Mouse (Mus musculus) left cerebral cortex, adult 11 months (tissue): ENCODE results near the gene Gm20388.

Experiments used
- DNase-seq: peaks from one replicate; pipeline ENCODE4 v3.0.0; 2022; ENCODE audit warnings: low spot score

The Gm20388 gene

DNA sequence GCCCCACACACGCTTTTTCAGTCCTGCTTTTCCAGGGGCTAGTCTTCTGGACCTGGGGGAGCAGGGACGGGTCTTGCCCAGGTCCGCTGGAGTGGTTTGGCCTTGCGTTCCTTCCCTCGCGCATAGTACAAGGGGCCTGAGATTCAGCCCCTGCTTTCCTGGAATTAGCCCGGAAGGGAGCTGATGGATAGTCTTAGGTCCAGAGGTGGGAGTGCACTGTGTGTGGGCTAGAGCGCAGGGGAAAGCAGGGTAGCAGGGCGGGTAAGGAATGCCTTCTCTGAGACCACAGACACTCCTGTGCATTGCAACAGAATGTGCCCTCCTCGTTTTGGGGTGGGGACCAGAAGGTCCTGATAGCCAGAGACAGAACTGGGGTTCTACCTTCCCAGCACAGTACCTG is 2666.5 kb downstream of the Gm20388 start:
- no peak for DNase-seq

DNA sequence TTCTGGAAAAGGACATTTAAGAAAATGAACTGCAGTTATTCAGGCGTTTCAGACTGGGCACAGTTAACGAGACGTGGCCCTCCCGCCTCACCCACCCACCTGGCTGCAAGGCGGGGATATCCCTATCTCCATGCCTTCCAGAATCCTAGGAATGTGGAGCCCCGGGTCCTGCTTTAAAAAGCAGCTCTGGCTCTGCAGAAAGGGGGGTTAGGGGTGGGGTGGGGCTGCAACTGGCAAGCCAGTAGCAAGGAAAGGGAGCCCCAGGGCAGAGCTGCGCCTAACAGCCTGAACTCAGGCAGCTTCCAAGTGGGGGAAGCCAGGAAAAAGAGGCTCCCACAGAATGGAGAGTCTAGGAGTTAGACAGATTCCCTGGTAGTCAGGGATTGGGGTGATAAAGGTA is 2668.6 kb downstream of the Gm20388 start:
- DNase-seq = no peak

DNA sequence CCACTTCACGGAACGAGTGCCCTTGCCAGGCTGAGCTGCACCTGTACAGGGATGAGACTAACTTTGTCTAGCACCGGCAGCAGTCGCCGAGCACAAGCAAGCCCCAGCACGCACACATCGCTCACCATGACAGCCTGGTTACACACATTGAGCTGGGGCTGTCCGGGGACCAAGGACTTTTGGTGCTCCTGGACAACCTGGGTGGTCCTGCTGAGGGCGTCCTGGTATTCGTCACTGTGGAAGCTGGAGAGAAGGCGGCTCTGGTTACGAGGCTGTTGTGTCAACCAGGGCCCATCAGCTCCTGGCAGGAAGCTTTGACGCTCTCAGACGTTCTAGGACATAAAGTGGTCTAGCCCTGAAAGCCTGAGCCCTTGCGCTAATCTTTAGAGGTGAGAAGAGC is 2670.3 kb downstream of the Gm20388 start:
- DNase-seq = no peak

DNA sequence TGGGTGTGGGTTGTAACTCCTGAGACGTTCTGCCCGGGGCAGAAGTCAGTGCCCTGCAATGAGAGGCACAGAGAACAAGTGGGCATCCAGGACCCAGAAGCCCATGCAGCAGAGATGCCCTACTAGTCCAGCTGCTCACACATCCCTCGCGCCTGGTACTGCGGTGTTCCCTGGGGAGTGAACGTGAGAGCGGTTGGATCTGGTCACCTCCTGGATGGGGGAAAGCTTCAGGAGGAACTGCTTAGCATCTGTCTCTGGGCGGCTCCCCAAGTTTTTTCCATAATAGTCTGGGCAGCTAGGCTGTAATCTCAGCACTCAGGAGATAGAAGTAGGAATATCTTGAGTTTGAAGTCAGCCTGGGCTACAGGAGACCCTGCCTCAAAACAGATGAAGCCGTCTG is 2674.3 kb downstream of the Gm20388 start:
- no peak for DNase-seq

DNA sequence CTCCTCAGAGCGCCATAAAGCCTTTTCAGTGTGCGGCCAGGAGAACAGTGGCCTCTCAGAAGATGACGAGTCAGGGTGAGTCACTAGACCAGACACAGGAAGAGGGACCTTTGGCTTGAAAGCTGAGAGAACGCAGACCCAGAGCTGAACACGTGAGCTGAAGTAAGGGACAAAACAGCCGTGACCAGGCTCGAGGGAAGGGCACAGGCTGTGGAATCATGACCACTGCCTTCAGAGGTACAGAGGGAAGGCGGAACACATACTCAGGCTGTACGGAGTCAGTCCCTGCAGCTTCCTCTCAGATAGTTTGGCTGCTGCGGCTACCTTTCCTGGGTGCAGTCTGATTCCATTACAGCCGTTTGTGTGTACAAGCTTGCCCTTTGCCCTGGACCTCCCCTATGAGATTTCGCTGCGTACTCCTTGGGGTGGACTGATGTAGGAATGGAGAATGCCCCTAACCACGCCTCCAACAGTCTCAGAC is 2674.8 kb downstream of the Gm20388 start:
- no peak for DNase-seq

DNA sequence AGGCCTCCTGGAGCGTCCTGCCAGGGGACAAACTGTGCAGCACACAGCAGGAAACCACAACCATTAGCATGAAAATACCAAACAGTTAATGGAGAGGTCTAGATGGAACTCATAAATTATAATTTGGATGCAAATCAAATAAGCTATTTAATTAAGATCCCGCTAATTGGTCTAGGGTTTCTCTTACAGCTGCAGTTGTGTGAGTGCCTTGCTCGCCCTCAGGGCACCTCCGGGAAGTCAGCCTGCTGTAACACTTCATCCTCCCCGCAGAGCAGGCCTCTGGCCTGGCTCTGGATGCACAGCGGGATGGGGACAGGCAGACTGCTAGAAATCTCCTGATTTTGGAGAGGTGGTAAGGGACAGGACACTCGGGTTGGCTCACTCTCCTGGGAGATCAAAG is 2675.5 kb downstream of the Gm20388 start:
- DNase-seq = no peak

DNA sequence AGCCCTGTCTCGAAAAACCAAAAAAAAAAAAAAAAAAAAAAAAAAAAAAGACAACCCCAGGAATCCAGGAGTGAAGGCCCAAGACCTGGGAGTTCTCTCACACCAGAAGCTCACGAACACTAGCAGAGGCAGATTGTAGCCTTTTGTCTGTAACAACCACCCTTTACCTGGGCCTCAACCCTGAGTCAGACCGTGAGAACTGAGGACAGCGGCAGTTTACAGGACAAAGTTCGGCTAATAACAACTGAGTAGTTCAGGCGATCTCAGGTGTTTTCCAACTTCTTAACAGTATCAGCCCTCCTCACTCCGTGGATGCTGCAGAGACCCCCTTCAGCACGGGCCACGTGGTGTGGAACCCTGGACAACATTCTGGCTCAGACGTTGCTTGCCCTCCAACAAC is 2676.1 kb downstream of the Gm20388 start:
- no peak for DNase-seq

DNA sequence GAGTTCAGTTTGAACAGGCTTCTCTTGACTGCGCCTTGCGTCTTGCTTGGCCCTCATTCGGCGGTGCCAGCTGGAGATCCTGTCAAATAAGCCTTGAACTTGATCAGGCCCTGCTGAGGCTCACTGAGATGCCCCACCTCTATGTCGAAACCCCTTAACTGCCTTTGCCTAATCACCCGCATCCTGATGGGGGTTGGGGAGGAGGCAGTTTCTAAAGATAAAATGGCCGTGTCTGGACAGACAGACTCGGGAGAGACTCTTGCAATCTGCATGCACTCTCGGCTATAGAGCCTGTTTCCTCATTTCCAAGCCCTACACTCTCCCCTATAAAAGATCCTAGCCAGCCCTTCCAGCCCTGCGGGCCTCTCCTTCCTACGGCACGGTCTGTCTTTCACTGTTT is 2682.6 kb downstream of the Gm20388 start:
- DNase-seq = no peak

DNA sequence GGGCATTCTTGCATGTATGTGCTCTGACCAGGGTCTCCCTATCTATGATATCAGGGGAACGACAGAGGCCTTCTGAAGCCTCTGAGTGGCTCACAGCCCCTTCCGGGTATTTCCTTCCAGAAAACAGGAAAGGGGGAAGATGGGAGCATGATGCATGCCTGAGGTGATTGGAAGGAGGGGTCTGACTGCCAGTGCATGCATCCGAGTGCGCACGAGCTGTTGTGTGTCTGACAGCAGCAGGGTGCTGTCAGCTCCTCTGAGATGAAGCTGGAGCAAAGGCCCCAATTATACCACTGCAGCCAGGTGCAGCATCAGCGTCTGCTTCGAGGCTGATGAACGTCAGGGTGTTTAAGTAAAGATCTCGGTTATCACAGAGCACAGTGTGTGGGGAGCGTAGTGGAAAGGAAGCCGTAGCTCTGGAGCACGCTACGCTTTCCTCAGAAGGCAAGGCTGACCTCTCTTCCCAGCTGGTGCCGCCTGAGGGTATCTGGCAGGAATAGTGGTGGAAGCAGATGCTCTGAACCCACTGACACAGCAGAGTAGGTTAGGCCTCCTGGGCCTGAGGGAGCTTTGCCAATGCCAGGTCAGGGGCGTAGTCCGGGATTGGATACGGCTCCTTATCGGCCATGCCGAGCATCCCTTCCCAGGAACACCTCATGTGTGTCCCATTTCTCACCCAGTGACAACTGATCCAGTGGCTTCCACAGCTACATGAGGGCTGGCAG is 2683.3 kb downstream of the Gm20388 start:
- DNase-seq = no peak

DNA sequence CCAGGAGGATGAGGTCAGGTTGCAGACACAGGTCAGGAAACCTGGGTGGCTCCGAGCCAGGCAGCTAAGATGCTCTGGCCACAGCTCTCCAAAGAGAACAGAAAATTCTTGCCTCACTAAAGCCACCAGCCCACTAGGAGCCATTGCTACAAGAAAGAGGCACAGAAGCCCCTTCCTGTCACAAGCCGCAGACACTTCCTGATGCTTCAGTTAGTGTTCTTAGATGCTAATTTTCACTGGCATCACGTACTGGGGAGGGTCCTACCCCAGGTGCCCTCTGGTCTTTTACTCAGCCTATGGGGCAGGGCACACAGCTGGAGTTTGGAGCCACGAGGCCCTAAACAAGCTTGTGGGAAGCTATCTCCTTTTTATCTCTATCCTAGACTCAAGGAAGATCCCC is 2685.4 kb downstream of the Gm20388 start:
- no peak for DNase-seq

DNA sequence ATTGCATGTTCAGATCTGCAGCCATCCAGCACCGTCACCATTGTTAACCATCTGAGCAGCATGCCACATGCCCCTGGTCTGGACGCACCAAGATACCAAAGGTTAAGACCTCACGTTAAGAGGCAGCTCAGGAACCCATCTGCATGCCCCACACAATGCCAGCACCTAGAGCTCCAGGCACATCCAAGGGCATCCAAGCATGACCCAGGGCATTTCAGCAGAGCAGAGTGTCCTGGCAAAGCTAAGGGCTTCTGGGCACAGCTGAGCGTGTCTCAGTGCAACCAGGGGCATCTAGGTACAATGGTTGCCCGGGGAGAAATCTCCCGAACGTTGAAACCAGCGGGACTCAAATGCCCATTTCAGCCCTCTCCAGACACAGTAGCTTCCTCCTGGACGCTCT is 2690.0 kb downstream of the Gm20388 start:
- no peak for DNase-seq

DNA sequence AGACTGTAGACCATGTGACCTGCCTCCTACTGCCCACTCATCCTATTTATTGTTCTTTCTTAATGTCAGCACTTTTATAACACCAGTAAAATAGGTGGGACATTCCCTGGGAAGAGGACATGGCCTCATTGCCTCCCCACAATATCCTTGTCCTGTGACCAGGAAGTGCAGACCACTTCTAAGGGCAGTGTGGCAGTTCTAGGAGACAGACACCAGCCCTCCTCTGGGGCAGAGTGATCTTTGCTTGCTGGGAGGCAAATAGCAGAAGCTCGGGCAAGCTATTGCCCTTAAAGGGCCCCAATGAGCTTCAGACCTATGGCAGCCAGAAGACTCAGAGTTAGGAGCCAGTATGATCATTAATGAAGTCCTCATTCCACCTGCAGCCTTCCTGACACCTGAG is 2694.0 kb downstream of the Gm20388 start:
- DNase-seq = no peak

DNA sequence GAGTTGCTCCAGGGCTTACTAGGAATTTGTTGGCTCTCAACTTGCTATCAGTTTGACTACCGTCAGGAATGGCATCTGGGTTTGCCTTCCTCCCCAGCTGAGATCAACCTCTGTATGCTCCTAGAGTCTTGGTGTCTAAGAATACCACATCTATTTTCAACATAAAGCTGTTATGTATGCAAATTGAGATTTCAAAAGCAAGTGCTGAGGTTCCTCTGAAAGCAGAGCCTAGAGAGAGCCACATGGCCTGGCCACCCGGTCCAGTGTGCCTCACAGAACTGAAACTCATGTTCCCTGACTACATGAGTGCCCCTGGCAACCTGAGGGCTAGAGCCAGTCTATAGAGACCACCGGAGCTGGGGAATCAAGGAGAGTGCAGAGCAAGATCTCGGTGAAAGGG is 2694.7 kb downstream of the Gm20388 start:
- DNase-seq = no peak

DNA sequence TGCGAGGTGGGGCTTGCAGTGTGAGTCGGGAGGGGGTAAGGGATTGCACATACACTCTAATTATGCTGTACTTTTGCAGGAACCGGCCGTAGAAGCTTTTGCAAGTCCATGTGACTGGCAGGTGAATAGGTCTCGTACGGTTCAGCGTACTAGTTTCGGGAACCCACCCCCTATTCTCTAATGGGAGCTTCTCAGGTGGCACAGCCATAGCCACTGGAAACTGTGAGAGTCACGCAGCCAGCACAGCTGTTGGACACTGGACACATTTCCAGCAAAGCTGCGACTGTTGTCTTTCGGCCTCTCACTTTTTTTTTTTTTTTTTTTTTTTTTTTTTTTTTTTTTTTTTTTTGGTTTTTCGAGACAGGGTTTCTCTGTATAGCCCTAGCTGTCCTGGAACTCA is 2696.2 kb downstream of the Gm20388 start:
- no peak for DNase-seq

DNA sequence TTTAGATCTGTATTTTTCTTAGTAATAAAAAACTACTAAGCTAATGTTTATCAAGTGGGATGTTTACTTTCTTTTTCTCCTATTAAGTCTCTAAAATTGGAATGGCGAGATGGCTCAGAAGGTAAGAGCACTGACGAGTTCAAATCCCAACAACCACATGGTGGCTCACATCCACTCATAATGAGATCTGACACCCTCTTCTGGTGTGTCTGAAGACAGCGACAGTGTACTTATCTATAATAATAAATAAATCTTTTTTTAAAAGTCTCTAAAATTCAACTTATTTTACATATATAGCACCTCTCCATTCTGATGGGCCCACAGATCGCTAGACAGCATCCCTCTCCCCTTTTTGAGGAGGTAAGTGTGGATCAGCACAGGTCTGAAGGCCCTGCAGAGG is 2699.6 kb downstream of the Gm20388 start:
- no peak for DNase-seq

DNA sequence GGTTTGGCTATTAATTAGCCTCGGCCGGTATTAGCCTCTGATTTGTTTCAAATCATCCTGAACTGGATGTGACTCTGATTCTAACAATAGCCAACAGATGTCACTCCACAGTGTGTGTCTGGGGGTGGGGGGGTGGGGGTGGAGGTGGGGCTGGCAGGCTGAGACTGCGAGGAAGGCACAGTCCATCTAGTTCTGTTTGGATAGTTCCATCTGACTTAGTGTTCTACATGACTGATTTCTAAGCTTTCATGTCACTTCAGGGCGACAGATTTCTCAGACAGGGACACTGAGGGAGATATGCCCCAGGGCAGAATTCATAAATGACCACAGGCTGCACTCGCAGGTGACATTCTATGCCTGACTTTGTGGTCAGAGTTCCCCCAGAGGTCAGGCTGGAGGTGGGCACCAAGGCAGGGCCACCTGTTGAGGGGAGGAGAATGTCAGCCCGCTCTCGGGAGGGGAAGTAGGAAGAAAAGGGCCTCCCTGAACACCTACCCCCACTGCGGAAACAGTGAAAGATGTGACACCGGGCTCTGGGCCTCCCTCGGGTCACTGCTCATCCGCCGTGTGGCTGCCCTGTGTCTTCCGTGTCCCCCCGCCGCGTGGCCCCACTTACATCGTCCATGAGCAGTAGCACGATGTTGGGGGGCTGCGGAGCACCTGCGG is 2700.1 kb downstream of the Gm20388 start:
- DNase-seq = no peak

DNA sequence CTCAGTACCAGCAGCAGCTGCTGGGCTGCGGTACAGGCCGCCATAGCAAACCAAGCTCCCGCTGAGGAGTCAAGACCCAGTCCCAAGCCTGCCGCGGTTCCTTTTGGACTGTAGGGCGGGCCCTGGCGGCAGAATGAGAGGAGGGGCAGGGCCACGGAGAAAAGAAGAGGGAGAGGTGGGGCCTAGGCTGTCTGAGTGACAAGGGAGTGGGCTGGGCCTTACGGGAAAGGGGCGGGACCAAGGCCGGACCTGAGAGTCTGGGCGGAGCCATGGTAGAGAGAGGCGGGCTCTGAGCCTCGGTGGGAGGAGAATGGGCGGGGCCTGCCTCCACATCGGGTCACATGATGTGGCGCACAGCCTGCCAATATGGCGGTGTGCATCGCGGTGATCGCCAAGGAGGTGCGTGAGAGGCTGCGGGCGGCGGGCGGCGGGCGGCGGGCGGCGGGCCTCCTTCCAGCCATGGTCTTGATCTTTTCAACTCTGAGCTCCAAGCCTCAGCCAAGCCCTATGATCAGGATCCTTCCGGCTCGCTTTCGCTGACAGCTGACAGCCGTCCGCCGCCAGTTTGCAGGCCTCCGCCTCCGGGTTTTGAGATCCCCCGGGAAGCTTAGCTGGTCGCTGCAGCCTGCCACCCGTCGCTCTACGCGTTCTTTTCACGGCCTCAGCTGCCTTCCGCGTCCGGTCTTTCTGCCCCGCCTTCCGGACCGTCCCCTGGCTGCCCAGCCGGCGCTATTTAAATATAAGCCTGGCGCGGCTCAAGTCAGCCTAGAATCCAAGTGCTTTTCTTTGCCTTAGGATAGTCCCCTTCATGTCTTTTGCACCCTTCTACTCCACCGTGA is 2700.9 kb downstream of the Gm20388 start, which contains the start of the genes Galns and Trappc2l:
Gene Galns, minus strand, starts transcription at position 169 of the 839 bp plus-strand sequence.
Gene Trappc2l, plus strand, starts transcription at position 346 of the 839 bp plus-strand sequence.
- DNase-seq = peak; percentile 94

DNA sequence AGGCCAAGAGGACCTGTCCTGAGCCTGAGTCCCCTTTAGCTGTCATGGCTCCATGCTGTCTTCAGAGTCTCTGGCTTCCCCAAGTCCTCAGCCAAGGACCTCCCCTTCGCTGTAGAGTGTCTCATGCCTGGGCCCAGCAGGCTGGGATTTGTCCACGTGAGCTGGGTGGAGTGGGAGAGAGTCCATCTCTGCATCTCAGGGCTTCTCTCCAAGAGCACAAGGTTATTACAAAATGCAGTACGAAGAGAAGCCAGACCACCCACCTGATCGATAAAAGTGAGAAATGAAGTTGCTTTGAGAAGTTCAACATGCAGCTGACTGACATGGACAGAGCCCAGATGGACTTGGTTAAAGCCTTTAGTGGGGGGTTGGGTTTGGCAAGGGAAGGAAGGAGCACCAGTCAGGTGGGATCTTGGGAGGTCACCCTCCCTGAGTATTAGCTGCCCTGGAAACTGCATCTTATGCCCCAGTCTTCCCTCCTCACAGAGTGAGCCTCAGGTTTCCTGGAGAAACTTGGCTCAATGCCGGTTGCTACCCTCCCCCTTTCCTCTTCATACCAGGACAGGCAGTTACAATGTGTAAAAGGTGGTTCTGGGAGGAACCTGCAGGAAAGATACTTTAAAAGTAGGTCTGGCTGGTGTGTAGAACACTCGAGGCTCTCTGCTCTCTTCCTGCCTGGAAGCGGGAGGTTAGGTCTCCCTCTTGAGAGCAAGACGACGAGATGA is 2705.7 kb downstream of the Gm20388 start:
- no peak for DNase-seq

DNA sequence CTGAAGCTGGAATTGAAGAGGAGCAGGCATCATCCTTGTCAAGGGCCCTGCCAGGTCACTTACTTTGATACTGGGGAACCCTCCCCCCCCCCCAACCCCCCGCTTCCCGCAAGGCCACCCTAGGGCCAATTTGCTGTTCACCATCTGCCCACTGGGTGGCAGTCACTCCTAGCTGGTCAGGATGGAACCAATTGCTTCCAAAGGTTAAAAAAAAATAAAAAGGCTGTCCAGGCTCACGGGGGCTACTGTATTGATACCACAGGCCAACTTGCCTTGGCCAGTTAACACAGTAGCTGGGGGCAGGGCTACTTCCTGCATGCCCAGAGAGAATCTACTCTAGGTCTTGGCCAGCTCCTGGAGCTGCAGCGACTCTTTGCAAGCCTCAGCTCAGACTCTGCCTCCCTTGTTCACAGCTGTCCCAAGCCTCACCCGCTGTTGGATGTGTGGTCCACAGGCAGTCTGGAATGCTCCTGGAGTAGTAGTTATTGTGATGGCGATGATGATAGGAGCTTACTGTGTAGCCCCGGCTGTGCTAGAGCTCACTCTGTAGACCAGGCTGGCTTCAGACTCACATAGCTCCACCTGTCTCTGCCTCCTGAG is 2707.4 kb downstream of the Gm20388 start:
- DNase-seq = peak; percentile 48

DNA sequence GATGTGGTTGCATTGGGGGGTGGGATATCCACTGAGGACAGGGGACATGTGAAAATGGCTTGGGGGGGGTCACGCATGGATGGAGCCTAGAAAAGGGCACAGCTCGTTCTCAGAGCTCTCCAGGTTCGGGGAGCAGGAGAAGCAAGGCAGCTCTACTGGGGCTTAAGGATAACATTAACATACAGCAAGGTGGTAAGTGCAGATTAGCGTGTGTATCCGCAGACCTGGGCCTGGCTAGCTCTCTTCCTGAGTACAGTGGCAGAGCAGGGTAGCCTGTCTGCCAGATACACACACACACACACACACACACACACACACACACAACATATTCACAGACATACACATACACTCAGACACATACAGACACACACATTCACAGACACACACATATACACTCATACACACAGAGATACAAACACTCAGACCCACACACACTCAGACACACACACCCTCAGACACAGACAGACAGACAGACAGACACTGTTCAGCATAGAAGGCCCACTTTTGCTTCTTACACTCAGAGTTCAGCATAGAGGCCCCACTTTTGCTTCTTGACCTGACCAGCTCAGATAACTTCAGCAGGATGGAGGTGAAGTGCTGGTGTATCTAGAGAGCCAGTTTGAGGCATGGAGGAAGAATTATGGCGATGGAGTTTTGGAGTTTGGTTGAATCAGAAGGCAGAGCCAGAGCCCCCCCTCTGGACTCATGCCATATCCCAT is 2708.2 kb downstream of the Gm20388 start:
- DNase-seq = no peak

DNA sequence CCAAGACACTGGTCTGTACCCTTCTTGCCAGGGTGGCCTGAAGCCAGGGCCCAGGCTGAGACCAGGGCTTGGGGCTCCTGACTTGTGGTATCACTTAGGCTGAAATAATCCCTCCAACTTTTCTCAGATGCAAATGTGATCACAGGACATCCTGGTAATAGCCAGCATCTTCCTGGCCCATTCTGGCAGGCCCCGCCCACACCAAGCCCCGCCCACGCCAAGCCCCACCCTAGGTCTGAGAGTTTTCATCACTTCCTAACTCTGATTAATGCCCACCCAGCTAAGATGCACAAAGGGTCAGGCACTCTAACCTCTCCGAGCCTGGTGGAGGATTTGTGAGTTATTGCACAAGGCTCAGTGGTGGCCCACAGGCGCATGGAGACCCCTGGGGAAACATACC is 2709.8 kb downstream of the Gm20388 start:
- DNase-seq = no peak
